9 mouse cellular contexts compared by ENCODE assay signal in genomic region chr2:161339327-161340001, GRCm38 (mm10).
DNase-seq lines count a peak whose midpoint lies in the region; ATAC-seq and TF ChIP-seq lines count a peak whose summit lies in the region.
"Had no signal": no experiment of that assay in that cellular context is flagged by ENCODE, and none has a peak within 500 bp of the region (broad histone marks: within the 10 kb centered on the region; RNA-seq: fewer than 3 reads in every experiment).

No protein-coding gene starts in this region.

- H3K9me3 ChIP-seq in E14TG2a.4 (ENCODE audit: low read length): no peaks in the 10 kb centered on the region
- no peaks in the 10 kb centered on the region for H3K9me3 ChIP-seq in midbrain, embryonic 11.5 days (ENCODE audit: control insufficient read depth, low read length)

- peak overlapping the region; percentile 23; the same call in 1 of the 2 replicates for H3K4me2 ChIP-seq in midbrain, embryonic 11.5 days

- H3K9ac ChIP-seq in midbrain, embryonic 11.5 days (ENCODE audit: low read length): 0 out of 2 replicates have a peak overlapping the region, but pooled peaks have one; percentile 3

- DNase-seq in embryo, embryonic 10.5 days (ENCODE audit: low spot score): peak; percentile 65
- DNase-seq in forelimb bud, embryonic 11.5 days (ENCODE audit: low read depth, low spot score): peak; percentile 30
- peak; percentile 96 for DNase-seq in midbrain, embryonic 11.5 days (ENCODE audit: low spot score, missing footprints)
- no peak for DNase-seq in cerebellum, adult 9-11 months
- no peak for DNase-seq in ovary, postnatal 14 days (ENCODE audit: low spot score)
- no peak for DNase-seq in heart, postnatal 14 days
- no peak for DNase-seq in spleen, postnatal 36 days (ENCODE audit: low spot score in 2 of 2)
- DNase-seq: adrenal gland, postnatal 10 days had no signal

- H3K4me1 ChIP-seq in E14TG2a.4 (replicated peaks; ENCODE audit: low read depth, low read length): peaks cover 54% of the 10 kb centered on the region
- H3K4me1 ChIP-seq in midbrain, embryonic 11.5 days (ENCODE audit: control insufficient read depth, insufficient read depth, low read length): peaks cover 32% of the 10 kb centered on the region

- peak overlapping the region; percentile 2; the same call in 1 of the 2 replicates for H3K4me3 ChIP-seq in E14TG2a.4 (replicated peaks; ENCODE audit: low read length)
- H3K4me3 ChIP-seq in midbrain, embryonic 11.5 days (ENCODE audit: low read depth, low read length): no peak overlapping the region

- TF ChIP-seq CTCF in E14TG2a.4 (conservative IDR thresholded peaks at IDR 0.05; ENCODE audit: low read length): no peak

- H3K36me3 ChIP-seq in E14TG2a.4 (ENCODE audit: insufficient read depth, low read length): no peaks in the 10 kb centered on the region
- H3K36me3 ChIP-seq in midbrain, embryonic 11.5 days (ENCODE audit: control insufficient read depth, insufficient read depth, low read length): no peaks in the 10 kb centered on the region

- peaks cover 9% of the 10 kb centered on the region for H3K27me3 ChIP-seq in E14TG2a.4 (ENCODE audit: insufficient read depth, low read length)
- peaks cover 3% of the 10 kb centered on the region; the same call in 1 of the 2 replicates for H3K27me3 ChIP-seq in midbrain, embryonic 11.5 days (ENCODE audit: control insufficient read depth, insufficient read depth, low read length)

- intact Hi-C loops in heart, postnatal 14 days (cut with DNase I): no loop called here

- H3K27ac ChIP-seq in midbrain, embryonic 11.5 days (ENCODE audit: low read depth, low read length): peak overlapping the region; percentile 57

- ATAC-seq in midbrain, embryonic 11.5 days (ENCODE audit: low FRiP score): peak; percentile 73

- WGBS in midbrain, embryonic 11.5 days: 2% methylated on average over 14 of the region's 14 CpGs

Comparison
In these comparisons a context has a peak if more than half of its experiments do, and no peak if none do; other contexts are left out.
1. DNase-seq: peak in embryo, embryonic 10.5 days (single experiment), forelimb bud, embryonic 11.5 days (single experiment) and midbrain, embryonic 11.5 days (single experiment); none in cerebellum, adult 9-11 months (single experiment), ovary, postnatal 14 days (single experiment), heart, postnatal 14 days (0 of 2) and spleen, postnatal 36 days (0 of 2).